Mouse (Mus musculus): ENCODE measurements around the gene Tmem183a. TPM values are rescaled to one million over a fixed set of nuclear protein-coding genes. Genes with fewer than 3 reads are reported as not detected.

The Tmem183a gene
- total and polyA plus RNA-seq, 3 experiments = 41.5 to 73.6 (median 61.1) TPM

DNA sequence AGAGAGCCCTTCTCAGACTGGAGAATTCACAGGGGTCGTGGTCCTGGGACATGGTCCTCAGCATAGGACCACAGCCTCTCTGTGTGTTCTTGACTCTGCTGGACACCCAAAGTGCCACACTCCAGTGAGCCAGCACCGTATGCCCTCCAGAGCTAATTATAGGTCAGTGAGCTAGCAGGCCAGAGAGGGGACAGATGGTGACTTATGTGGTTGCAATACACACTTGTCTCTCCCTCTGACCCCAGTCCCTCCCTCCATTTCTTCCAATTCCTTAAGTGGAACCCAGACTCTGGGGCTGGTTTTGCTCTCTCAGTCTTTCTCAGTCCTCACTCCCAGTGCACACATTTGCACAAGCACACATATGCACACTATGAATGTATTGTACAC is 19.5 kb downstream of the Tmem183a start (continued):
- no peak for TF ChIP-seq ZNF384 (IDR thresholded peaks at IDR 0.05; ENCODE audit: low read depth, low read length)
- no peak for TF ChIP-seq PAX5 (IDR thresholded peaks at IDR 0.05; ENCODE audit: low read length)

DNA sequence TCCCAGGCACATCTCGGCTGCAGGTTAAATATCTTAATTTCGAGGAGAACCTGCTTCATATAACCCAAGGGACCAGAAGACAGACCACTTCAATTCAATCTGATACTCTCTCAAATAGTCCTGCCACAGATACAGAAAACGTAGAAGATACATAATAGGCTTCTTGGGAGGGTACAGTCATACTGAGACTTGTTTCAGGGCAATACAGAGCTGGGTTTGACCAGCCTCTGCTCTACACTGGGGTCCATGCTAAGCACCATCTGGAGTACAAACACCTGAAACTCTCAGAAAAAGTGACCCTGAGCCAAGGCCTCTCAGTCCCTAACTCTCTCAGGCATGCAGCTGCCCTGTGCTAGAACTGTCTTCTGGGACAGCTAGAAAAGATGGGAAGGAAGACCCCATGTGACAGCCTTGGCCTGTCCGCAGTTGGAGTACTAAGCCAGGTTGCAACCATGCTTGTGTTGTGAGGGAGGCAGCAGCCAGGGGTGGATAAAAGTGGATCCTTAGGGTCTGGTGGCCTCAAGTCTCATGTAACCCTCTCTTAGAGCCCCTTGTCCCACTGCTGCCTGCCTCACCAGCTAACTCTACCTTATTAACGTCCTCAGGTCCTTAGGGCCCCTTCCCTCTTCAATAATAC is 20.0 kb downstream of the Tmem183a start:
- Histone ChIP-seq H3K36me3 (replicated peaks in 1 of 2; ENCODE audit: control insufficient read depth in 1 of 2, insufficient read depth in 1 of 2, low read length in 1 of 2) (peaks cover 12 to 27% of the 10 kb centered on the region in 2 experiments), H3K4me1 (ENCODE audit: control insufficient read depth in 1 of 2, insufficient read depth in 2 of 2) (peaks cover 6 to 13% of the 10 kb centered on the region in 2 experiments; a peak in 2 of 4 replicates), H3K9me3 (replicated peaks; ENCODE audit: low read length) (peaks cover 3% of the 10 kb centered on the region), H3K9ac (ENCODE audit: insufficient read depth, low read depth) (no peak overlapping the region), H3K27ac (ENCODE audit: insufficient read depth, low read depth) (no peak overlapping the region), H3K4me3 (replicated peaks in 1 of 3; ENCODE audit: low read depth in 2 of 3, low read length in 2 of 3, poor library complexity in 1 of 3) (no peak overlapping the region), H3K27me3 (replicated peaks) (no peaks in the 10 kb centered on the region), H3K79me2 (replicated peaks; ENCODE audit: control insufficient read depth, extremely low read depth, insufficient read depth, poor library complexity, severe bottlenecking) (no peaks in the 10 kb centered on the region), H3K4me2 (ENCODE audit: insufficient read depth, low read depth, poor library complexity, severe bottlenecking) (no peak overlapping the region)
- dilution Hi-C loops (cut with MboI; ENCODE audit: extremely low pct_ligation_motif_present, extremely low pct_unique_long_range_greater_than_20kb, low sequenced_read_pairs) (no loop called here), in situ Hi-C loops (cut with MboI; ENCODE audit: low pct_ligation_motif_present, low pct_unique_long_range_greater_than_20kb, low sequenced_read_pairs) (no loop called here)
- no peak for DNase-seq (ENCODE audit: extremely low read depth)
- TF ChIP-seq ZC3H11A (IDR thresholded peaks at IDR 0.05; ENCODE audit: low read depth, low read length) (no peak), IRF4 (IDR thresholded peaks at IDR 0.05; ENCODE audit: low read depth, low read length) (peak; percentile 81), MEF2A (IDR thresholded peaks at IDR 0.05; ENCODE audit: borderline replicate concordance, low read depth, low read length) (no peak), JUN (IDR thresholded peaks at IDR 0.05; ENCODE audit: insufficient read depth, low read depth, low read length) (peak; percentile 48; the same call in 1 of the 2 replicates), EP300 (IDR thresholded peaks at IDR 0.05; ENCODE audit: low read length) (peak; percentile 41; the same call in 1 of the 2 replicates), JUND (conservative IDR thresholded peaks at IDR 0.05; ENCODE audit: low read depth, low read length) (peak; percentile 79), ZKSCAN1 (IDR thresholded peaks at IDR 0.05; ENCODE audit: borderline replicate concordance, low read depth, low read length) (no peak), BHLHE40 (IDR thresholded peaks at IDR 0.05; ENCODE audit: low read depth, low read length) (no peak), TCF12 (IDR thresholded peaks at IDR 0.05; ENCODE audit: low read depth, low read length) (no peak)

DNA sequence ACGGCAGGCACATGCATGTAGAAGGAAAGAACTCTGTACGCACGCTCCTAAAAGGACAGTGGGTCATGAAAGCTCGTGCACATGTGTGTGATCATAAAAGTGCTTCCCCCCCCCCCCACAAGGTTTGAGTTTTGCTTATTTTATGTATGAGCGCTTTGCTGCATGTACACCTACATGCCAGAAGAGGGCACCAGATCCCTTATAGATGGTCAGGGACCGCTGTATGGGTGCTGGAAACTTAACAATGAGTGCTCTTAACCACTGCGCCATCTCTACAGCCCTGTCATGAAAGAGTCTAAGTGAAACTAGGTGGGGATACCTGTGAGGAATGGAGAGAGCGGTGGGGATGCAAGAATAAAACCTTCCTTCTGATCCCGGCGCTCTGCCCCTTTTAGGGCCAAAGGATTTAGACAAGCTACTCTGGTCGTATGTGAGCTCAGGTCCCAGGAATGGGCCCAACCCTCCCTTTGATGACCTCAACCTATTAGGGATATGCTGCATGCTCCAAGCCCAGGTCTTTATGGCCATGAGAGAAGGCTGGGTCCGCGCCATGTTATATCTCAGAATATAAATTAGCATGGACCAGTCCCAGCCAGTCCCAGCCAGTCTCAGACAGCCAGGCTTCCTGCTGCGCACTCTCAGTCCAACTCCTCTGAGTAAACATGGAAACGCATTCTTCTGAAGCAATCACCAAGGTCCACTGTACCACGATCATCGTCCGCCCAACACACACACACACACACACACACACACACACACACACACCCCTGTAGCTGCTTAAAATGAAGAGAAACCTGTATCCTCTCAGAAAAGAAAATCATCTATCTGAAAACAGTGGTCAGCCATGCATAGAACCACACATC is 21.8 kb downstream of the Tmem183a start:
- TF ChIP-seq MEF2A (IDR thresholded peaks at IDR 0.05; ENCODE audit: borderline replicate concordance, low read depth, low read length) (no peak), RAD21 (IDR thresholded peaks at IDR 0.05; ENCODE audit: low read depth, low read length) (peak; percentile 19), CHD2 (IDR thresholded peaks at IDR 0.05; ENCODE audit: low read length) (no peak), CTCF (conservative IDR thresholded peaks at IDR 0.05 in 1 of 2, IDR thresholded peaks at IDR 0.05 in 1 of 2; ENCODE audit: low read depth in 2 of 2, low read length in 2 of 2) (peak in 1 of 2 experiments; percentile 38; a peak in 2 of 4 replicates)
- no peaks in the 10 kb centered on the region for H3K27me3 ChIP-seq (replicated peaks)
- peaks cover 6 to 26% of the 10 kb centered on the region in 2 experiments; a peak in 3 of 4 replicates for H3K4me1 ChIP-seq (ENCODE audit: control insufficient read depth in 1 of 2, insufficient read depth in 2 of 2)
- H3K4me3 ChIP-seq (replicated peaks in 1 of 3; ENCODE audit: low read depth in 2 of 3, low read length in 2 of 3, poor library complexity in 1 of 3) = no peak overlapping the region
- no peak for DNase-seq (ENCODE audit: extremely low read depth)
- H3K9ac ChIP-seq (ENCODE audit: insufficient read depth, low read depth) = no peak overlapping the region
- H3K4me2 ChIP-seq (ENCODE audit: insufficient read depth, low read depth, poor library complexity, severe bottlenecking) = no peak overlapping the region
- dilution Hi-C loops (cut with MboI; ENCODE audit: extremely low pct_ligation_motif_present, extremely low pct_unique_long_range_greater_than_20kb, low sequenced_read_pairs) (no loop called here), in situ Hi-C loops (cut with MboI; ENCODE audit: low pct_ligation_motif_present, low pct_unique_long_range_greater_than_20kb, low sequenced_read_pairs) (no loop called here)
- H3K79me2 ChIP-seq (replicated peaks; ENCODE audit: control insufficient read depth, extremely low read depth, insufficient read depth, poor library complexity, severe bottlenecking) = no peaks in the 10 kb centered on the region
- peaks cover 3% of the 10 kb centered on the region for H3K9me3 ChIP-seq (replicated peaks; ENCODE audit: low read length)
- peaks cover 4 to 11% of the 10 kb centered on the region in 2 experiments for H3K36me3 ChIP-seq (replicated peaks in 1 of 2; ENCODE audit: control insufficient read depth in 1 of 2, insufficient read depth in 1 of 2, low read length in 1 of 2)
- no peak overlapping the region for H3K27ac ChIP-seq (ENCODE audit: insufficient read depth, low read depth)

Data from CH12.LX (cell line).